Mouse (Mus musculus) erythroblast, embryonic 14.5 days (primary cell): ENCODE measurements around the gene Rara. TPM values are rescaled to one million over a fixed set of nuclear protein-coding genes. Genes with fewer than 3 reads are reported as not detected.
"Not testable (repeated sequence)": the region's sequence is repeated elsewhere in the genome, so short reads cannot be mapped to it uniquely, and the experiment has no call there.

ENCODE experiments used
- H3K27me3 ChIP-seq: 2 replicates; pipeline ENCODE4 v1.6.1; 2012; ENCODE audit warnings: inconsistent platforms; ENCODE audit not compliant: control insufficient read depth
- H3K36me3 ChIP-seq: 2 replicates; pipeline ENCODE4 v1.6.1; 2012; ENCODE audit warnings: mild to moderate bottlenecking, inconsistent platforms; ENCODE audit not compliant: control insufficient read depth
- H3K4me1 ChIP-seq: 2 replicates; pipeline ENCODE4 v1.6.1; 2012; ENCODE audit warnings: inconsistent platforms; ENCODE audit not compliant: control insufficient read depth
- H3K4me3 ChIP-seq: replicated peaks from 2 replicates; pipeline ENCODE3; 2012; ENCODE audit warnings: moderate library complexity, mild to moderate bottlenecking, inconsistent platforms
- H3K9me3 ChIP-seq: 2 replicates; pipeline ENCODE4 v1.6.1; 2012; ENCODE audit warnings: low read length, inconsistent platforms, mixed read lengths; ENCODE audit not compliant: control insufficient read depth
- GATA1 ChIP-seq: IDR thresholded peaks from 2 replicates; pipeline ENCODE4 v1.6.1; 2012; ENCODE audit warnings: low read length, inconsistent platforms, mixed read lengths
- TAL1 ChIP-seq: IDR thresholded peaks from 3 replicates; pipeline ENCODE4 v1.6.1; 2012; ENCODE audit warnings: low read length, inconsistent platforms, mixed read lengths
- polyA plus RNA-seq: library from polyadenylated mRNA; stranded (reverse); fragments of >175 nt; gene quantifications from 2 replicates; pipeline ENCODE4 v1.2.3, GENCODE M21; 2012

Rara gene
- polyA plus RNA-seq, 1 experiment: 0.20 TPM

DNA sequence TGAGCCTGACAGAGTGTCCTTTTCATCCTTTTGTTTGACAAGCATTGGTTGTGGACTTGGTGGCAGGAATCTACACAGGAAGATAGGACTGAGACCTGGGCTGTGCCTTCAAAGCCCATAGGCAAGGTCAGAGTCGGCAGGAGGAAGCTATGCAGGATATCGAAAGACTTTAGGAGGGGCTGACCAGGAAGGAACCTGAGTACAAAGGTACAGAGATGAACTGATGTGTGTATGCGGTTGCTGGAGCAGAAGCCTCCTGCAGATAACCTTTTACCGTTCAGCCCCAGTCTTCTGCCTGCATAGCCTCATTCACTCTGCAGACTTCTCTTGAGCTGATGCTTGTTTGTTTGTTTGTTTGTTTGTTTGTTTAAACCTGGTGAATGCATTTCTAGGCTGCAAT is 22.0 kb upstream of the Rara start:
- peaks cover 56% of the 10 kb centered on the region for H3K36me3 ChIP-seq

DNA sequence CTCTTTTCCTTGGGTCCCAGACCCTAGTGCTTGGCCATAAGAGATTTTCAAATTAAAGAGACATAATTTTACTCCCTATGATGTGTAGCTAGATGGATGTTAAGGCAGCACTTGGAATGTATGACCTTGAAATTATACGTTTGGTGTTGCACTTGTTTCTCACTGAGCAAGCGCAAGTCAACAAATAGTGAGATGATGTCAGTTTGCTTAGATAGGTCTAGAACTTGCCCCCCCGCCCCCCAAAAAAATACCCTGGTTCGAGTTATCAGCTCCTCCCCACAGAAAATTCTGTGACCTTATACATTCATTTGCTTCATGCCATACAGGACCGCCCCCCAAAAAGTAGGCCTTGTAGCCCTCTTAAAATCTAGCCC is 20.6 kb upstream of the Rara start:
- Histone ChIP-seq H3K9me3 (no peaks in the 10 kb centered on the region), H3K4me3 (peak overlapping the region; percentile 89), H3K36me3 (peaks cover 56% of the 10 kb centered on the region), H3K4me1 (peaks cover 87% of the 10 kb centered on the region), H3K27me3 (no peaks in the 10 kb centered on the region)
- TF ChIP-seq TAL1: no peak
- no peak for TF ChIP-seq GATA1

More for the DNA sequence above, 22.0 kb upstream of the Rara start:
- Histone ChIP-seq H3K4me3 (peak overlapping the region; percentile 28), H3K27me3 (no peaks in the 10 kb centered on the region), H3K9me3 (no peaks in the 10 kb centered on the region), H3K4me1 (peaks cover 75% of the 10 kb centered on the region)
- TF ChIP-seq TAL1 (no peak), GATA1 (no peak)

DNA sequence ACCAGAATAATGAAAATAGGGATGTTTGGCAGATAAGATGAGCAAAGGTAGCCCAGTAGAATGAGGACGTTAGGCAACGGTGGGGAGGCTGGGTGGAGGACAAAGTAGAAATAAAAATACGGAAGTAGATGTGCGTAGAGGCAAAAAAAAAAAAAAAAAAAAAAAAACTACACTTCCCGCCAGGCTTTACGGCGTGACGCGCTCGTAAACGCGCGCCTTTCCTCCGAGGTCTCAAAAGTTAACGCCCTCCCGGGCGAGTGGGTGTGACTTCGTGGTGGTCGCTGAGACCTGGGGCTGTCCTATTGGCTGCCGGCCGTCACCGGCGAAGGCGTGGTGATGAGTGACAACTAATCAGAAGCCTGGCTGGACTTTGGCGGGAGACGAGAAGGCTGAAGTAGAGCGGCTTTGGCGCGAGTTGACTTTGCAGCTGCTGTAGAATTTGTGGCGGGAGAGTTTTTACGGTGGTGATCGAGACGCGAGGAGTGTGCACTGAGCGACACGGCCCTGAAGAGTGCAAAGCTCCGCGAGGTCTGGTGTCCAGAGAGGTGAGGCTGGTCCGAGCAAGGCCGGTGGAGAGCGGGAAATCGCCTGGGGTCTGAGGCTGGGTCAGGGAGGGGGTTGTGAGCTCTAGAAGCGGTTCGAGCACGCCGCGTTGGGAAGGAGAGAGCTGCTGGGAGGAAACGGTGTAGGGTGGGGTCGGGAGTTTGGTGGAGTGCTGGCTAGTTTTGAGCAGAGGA is 20.0 kb upstream of the Rara start, which contains the start of gene Cdc6:
Gene Cdc6 (plus strand): TSS at position 365 of the 737 bp plus-strand sequence.
- Histone ChIP-seq H3K4me3 (peak within 1 kb of the TSS; percentile 89), H3K4me1 (peaks cover 87% of the 10 kb centered on the region), H3K9me3 (no peaks in the 10 kb centered on the region), H3K27me3 (no peaks in the 10 kb centered on the region), H3K36me3 (peaks cover 56% of the 10 kb centered on the region)
- TF ChIP-seq TAL1 (no peak), GATA1 (no peak)

DNA sequence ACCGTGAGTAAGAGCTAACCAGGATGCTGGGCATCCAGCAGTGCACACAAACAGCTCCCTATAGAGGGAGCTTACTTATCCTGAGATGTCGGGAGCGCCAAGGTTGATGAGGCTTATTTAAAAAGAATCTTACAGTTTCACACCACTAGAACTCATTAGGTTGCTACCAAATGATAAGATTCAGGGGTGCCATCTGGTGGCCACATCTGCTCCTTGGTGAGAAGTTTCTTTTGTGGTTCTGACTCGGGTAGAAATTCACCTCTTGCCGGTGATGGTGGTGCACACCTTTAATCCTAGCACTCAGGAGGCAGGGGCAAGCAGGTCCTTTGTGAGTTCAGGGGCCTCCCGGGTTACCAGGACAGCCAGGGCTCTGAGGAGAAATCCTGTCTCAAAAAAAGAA is 18.0 kb upstream of the Rara start:
- TF ChIP-seq GATA1: peak; percentile 44; the same call in 1 of the 2 replicates
- TF ChIP-seq TAL1: peak; percentile 32; the same call in 1 of the 3 replicates
- H3K4me3 ChIP-seq: peak overlapping the region; percentile 89
- no peaks in the 10 kb centered on the region for H3K9me3 ChIP-seq
- no peaks in the 10 kb centered on the region for H3K27me3 ChIP-seq
- peaks cover 83% of the 10 kb centered on the region for H3K4me1 ChIP-seq
- H3K36me3 ChIP-seq: peaks cover 70% of the 10 kb centered on the region

DNA sequence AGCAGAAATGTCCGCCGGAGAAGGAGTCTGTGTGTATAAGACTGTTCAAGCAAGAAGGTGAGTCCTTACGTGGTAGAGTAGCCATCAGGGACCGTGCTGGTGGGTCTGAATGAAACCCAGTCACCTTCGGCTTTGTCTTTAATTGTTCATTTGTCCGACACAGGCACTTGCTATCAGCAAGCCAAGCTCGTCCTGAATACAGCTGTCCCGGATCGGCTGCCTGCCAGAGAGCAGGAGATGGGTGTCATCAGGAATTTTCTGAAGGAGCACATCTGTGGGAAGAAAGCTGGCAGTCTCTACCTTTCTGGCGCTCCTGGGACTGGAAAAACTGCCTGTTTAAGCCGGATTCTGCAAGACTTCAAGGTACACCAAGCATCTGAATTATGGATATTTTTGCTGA is 17.2 kb upstream of the Rara start:
- H3K27me3 ChIP-seq: no peaks in the 10 kb centered on the region
- peaks cover 79% of the 10 kb centered on the region for H3K4me1 ChIP-seq
- H3K4me3 ChIP-seq: peak overlapping the region; percentile 89
- H3K9me3 ChIP-seq: no peaks in the 10 kb centered on the region
- peaks cover 77% of the 10 kb centered on the region for H3K36me3 ChIP-seq
- TF ChIP-seq TAL1: no peak
- no peak for TF ChIP-seq GATA1

DNA sequence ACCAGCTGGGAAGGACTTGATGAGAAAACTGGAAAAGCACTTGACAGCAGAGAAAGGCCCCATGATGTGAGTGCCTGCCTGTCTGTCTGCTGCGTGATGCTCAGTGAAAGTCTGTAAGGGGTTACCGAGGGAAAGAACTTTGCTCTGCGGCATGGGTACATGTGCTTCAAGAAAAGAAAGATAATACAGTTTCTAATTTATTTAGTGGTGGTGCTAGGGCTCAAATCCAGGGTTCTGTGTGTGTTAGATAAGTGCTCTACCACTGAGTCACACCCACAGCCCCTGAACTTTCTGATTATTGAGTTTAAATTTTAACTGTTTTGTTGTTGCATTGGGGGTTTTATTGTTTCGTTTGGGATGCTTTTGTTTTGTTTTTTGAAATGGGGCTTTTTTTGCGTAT is 16.1 kb upstream of the Rara start:
- no peaks in the 10 kb centered on the region for H3K9me3 ChIP-seq
- H3K4me3 ChIP-seq: peak overlapping the region; percentile 89
- no peaks in the 10 kb centered on the region for H3K27me3 ChIP-seq
- H3K4me1 ChIP-seq: peaks cover 72% of the 10 kb centered on the region
- peaks cover 81% of the 10 kb centered on the region for H3K36me3 ChIP-seq
- TF ChIP-seq GATA1: peak; percentile 63
- TF ChIP-seq TAL1: peak; percentile 70

DNA sequence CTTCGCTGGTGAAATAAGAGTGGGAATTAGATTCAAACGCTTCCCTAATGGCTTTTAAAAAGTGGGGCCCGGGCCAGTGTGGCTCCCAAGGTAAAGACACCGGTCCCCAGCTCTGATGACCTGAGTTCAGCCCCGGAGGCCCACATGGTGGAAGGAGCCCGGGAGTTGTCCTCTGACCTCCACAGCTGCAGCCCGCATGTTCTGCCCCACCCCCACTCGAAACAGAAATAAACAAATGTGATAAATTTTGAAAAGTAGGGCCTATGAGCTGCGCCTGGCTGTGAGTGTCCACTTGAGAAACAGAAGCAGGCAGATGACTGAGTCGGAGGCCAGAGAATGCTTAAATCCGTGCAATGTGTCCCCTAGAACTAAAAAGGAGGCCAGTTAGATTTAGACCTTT is 13.4 kb upstream of the Rara start:
- no peaks in the 10 kb centered on the region for H3K27me3 ChIP-seq
- H3K36me3 ChIP-seq: peaks cover 100% of the 10 kb centered on the region
- TF ChIP-seq GATA1 (no peak), TAL1 (no peak)
- H3K4me3 ChIP-seq: no peak overlapping the region
- H3K4me1 ChIP-seq: peaks cover 71% of the 10 kb centered on the region
- H3K9me3 ChIP-seq: no peaks in the 10 kb centered on the region

DNA sequence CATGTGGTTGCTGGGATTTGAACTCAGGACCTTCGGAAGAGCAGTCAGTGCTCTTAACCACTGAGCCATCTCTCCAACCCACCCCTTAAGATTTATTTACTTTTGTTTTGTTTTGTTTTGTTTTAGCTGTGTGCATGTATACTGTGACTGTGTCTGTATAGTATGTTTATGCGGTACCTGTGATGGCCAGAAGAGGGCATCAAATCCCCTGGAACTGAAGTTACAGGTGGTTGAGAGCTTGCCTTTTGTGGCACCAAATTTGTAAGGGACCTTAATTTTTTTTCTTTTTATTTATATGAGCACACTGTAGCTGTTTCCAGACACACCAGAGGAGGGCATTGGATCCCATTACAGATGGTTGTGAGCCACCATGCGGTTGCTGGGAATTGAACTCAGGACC is 11.2 kb upstream of the Rara start:
- peaks cover 100% of the 10 kb centered on the region for H3K36me3 ChIP-seq
- H3K4me3 ChIP-seq, H3K27me3 ChIP-seq, H3K9me3 ChIP-seq: not testable (repeated sequence)
- peaks cover 53% of the 10 kb centered on the region for H3K4me1 ChIP-seq

DNA sequence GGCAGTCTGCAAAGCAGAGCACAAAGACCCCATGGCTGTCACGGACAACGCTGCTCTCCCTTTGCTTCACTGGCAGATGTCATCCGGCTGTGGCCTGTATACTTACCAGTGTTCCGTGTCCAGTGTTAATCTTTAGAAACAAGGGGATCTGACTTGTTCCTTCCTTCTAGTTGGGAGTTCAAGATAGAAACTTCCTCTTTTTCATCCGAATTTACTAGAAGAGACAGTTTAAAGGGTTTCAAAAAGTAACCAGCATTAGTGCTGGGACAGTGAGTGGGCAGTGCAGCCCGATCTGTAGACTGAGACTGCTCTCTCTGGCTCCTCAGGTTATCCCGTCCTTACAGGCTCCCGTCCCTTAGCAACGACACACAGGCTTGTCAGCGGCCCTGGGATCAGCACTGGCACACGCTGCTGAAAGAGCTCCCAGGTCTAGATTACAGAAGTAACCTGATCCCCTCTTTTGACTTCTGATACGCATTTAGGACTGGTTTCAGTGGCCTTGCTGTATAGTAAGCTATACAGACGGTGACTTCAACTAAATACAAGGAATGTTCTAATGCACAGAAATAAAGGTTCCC is 10.1 kb upstream of the Rara start:
- Histone ChIP-seq H3K27me3 (no peaks in the 10 kb centered on the region), H3K9me3 (no peaks in the 10 kb centered on the region), H3K36me3 (peaks cover 100% of the 10 kb centered on the region), H3K4me3 (no peak overlapping the region), H3K4me1 (peaks cover 43% of the 10 kb centered on the region)
- no peak for TF ChIP-seq GATA1

DNA sequence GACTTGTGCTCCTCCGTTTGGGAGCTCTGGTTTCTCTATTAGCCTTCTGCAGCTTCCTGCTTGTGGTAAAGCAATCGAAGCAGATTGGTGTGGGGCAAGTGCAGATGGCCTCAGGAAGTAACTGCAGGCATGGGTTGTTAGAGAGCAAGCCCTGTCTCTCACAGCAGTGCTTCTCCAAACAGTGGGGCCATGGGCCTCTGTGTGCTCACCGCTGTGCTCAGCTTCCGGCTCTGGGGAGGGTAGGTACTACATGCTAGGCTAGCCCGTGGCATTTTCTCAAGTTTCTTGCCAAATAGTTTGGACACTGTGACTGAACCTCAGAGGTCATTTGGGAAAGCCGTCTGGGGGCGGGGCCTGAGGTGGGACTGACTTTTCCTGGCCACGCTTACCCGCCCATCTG is 9.4 kb upstream of the Rara start:
- TF ChIP-seq GATA1 (no peak), TAL1 (no peak)
- H3K36me3 ChIP-seq: peaks cover 100% of the 10 kb centered on the region
- no peaks in the 10 kb centered on the region for H3K9me3 ChIP-seq
- H3K4me3 ChIP-seq: no peak overlapping the region
- H3K4me1 ChIP-seq: peaks cover 39% of the 10 kb centered on the region
- H3K27me3 ChIP-seq: no peaks in the 10 kb centered on the region
